Mouse (Mus musculus) erythroblast, embryonic 14.5 days (primary cell): ENCODE measurements around the gene Btbd2.

Experiments
- GATA1 ChIP-seq: IDR thresholded peaks from 2 replicates; pipeline ENCODE4 v1.6.1; 2012; ENCODE audit warnings: low read length, inconsistent platforms, mixed read lengths
- TAL1 ChIP-seq: IDR thresholded peaks from 3 replicates; pipeline ENCODE4 v1.6.1; 2012; ENCODE audit warnings: low read length, inconsistent platforms, mixed read lengths

DNA sequence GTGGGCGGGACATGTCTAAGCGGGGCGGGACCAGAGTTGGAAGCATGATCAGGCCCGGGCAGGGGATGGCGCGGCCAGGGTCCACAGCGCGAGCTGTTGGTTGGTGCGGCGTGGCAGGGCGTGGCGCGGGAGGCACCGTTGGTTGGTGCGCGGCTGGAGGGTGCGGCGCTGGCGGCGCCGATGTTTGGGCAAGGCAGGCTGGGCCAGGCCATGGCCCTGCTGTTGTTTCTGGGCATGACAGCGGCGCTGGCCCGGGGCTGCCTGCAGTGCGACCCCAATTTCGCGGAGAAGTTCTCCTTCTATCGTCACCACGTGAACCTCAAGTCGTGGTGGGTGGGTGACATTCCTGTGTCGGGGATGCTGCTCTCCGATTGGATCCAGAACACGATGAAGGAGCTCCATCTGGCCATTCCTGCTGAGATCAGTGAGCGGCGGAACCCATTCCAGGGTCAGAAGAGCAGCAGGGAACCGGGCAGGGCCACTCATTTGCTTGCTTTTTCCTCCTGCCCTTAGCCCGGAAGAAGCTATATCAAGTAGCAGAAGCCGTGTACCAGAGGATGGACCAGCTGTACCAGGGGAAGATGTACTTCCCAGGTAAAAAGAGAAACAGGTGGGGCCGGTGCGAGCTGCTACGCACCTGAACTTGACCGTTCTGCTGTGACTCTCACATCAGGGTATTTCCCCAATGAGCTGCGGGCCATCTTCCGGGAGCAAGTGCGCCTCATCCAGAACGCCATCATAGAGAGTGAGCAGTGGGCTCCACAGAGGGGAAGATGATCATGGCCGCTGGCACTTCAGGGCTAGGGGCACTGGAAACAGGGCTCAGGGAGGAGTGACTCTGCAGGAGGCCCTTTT, 45.9 kb upstream of the Btbd2 start:
- TF ChIP-seq GATA1, result no peak
- TF ChIP-seq TAL1, result no peak
